Comparison of ENCODE assay signal across 9 mouse cellular contexts in the genomic region with DNA sequence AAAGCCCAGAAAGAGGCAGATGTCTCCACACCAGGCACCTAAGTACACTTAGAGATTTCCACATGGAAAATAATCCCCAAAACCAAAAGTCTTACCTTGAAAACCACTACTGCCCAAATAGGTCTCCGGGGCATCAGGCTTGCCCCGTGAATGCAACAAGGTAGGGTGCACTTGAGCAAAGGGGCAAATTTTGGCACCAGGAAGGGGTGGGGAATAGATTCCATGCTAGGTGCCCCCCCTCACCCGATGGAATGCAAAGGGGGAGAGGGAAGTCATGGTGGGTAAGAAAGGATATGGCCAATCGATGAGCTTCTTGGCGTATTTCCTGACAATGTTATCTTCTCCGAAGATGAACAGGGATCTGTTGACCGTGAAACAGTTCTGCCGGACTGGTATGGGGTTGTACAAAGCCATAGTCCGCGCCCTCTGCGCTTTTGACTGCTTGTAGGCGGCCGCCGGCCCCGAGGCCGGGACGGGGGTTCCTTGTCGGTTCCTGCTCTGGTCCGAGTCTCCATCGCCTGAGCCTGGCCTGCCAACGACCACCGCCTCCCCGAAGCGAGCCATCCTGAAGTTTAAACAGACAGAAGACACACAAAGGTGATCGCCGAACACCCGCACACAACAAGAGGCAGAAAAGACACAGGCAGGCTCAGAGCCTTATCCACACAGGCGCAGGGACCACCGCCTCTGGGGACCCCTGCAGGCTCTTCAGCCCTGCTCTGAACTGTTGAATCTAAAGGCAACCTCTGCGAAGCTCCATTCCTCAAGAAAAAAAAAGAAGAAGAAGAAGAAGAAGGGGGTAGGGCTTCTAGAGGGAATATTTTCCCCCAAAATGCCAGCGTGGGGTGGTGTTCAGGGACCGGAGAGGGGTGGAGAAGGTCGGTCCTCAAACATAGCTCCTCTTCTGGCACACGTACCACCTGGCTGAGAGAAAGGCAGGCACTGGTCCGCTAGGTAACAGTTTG.
A peak's percentile ranks its signal among the peaks of the same experiment; 100 is the strongest.
DNase-seq lines count a peak whose midpoint lies in the region; ATAC-seq and TF ChIP-seq lines count a peak whose summit lies in the region.
"Had no signal": no experiment of that assay in that cellular context is flagged by ENCODE, and none has a peak within 500 bp of the region (broad histone marks: within the 10 kb centered on the region; RNA-seq: fewer than 3 reads in every experiment).

No protein-coding gene starts in this region.

- peak overlapping the region; percentile 63 for H3K4me2 ChIP-seq in kidney, embryonic 15.5 days
- H3K4me2 ChIP-seq in embryonic facial prominence, embryonic 12.5 days (replicated peaks) = peak overlapping the region; percentile 59
- H3K4me2 ChIP-seq in hindbrain, postnatal 0 days (ENCODE audit: low read depth, low read length) = peak overlapping the region; percentile 83
- H3K4me2 ChIP-seq in neural tube, embryonic 12.5 days (replicated peaks) = peak overlapping the region; percentile 79

- H3K27ac ChIP-seq in kidney, embryonic 15.5 days = no peak overlapping the region
- no peak overlapping the region for H3K27ac ChIP-seq in embryonic facial prominence, embryonic 12.5 days
- H3K27ac ChIP-seq in hindbrain, postnatal 0 days = peak overlapping the region; percentile 64; the same call in 1 of the 2 replicates
- H3K27ac ChIP-seq in neural tube, embryonic 12.5 days = no peak overlapping the region

- ATAC-seq in kidney, embryonic 15.5 days (replicated peaks; ENCODE audit: low FRiP score) = no peak
- ATAC-seq in embryonic facial prominence, embryonic 12.5 days (ENCODE audit: insufficient number of reproducible peaks, insufficient read depth, low FRiP score, low TSS enrichment) = no peak
- ATAC-seq in hindbrain, postnatal 0 days = no peak
- 0 out of 2 replicates have a peak, but pooled peaks have one; percentile 9 for ATAC-seq in neural tube, embryonic 12.5 days (ENCODE audit: low FRiP score, low read depth)
- ATAC-seq: Patski had no signal

- no peak for TF ChIP-seq CTCF in hindbrain, postnatal 0 days (IDR thresholded peaks at IDR 0.05; ENCODE audit: low read depth)

- H3K9me3 ChIP-seq in kidney, embryonic 15.5 days (replicated peaks) = no peaks in the 10 kb centered on the region
- no peaks in the 10 kb centered on the region for H3K9me3 ChIP-seq in embryonic facial prominence, embryonic 12.5 days
- no peaks in the 10 kb centered on the region for H3K9me3 ChIP-seq in hindbrain, postnatal 0 days (ENCODE audit: low read length)
- no peaks in the 10 kb centered on the region for H3K9me3 ChIP-seq in neural tube, embryonic 12.5 days

- peak overlapping the region; percentile 37 for H3K4me3 ChIP-seq in kidney, embryonic 15.5 days (replicated peaks)
- peak overlapping the region; percentile 41 for H3K4me3 ChIP-seq in embryonic facial prominence, embryonic 12.5 days
- H3K4me3 ChIP-seq in hindbrain, postnatal 0 days (ENCODE audit: low read length) = peak overlapping the region; percentile 58
- peak overlapping the region; percentile 45 for H3K4me3 ChIP-seq in neural tube, embryonic 12.5 days

- H3K27me3 ChIP-seq in kidney, embryonic 15.5 days = peaks cover 85% of the 10 kb centered on the region
- H3K27me3 ChIP-seq in embryonic facial prominence, embryonic 12.5 days = peaks cover 72% of the 10 kb centered on the region
- no peaks in the 10 kb centered on the region for H3K27me3 ChIP-seq in hindbrain, postnatal 0 days (ENCODE audit: insufficient read depth, low read length)
- peaks cover 48% of the 10 kb centered on the region for H3K27me3 ChIP-seq in neural tube, embryonic 12.5 days (replicated peaks)

- DNase-seq in kidney, postnatal 14 days = no peak
- peak; percentile 39 for DNase-seq in hindbrain, postnatal 0 days (ENCODE audit: low spot score)
- no peak for DNase-seq in adrenal gland, postnatal 4 days (ENCODE audit: low spot score in 2 of 2)
- DNase-seq in thymus, postnatal 4 days = no peak
- no peak for DNase-seq in left cerebral cortex, adult 8-10 months (ENCODE audit: low spot score in 2 of 2)

- H3K4me1 ChIP-seq in kidney, embryonic 15.5 days = peaks cover 20% of the 10 kb centered on the region
- H3K4me1 ChIP-seq in embryonic facial prominence, embryonic 12.5 days = peaks cover 19% of the 10 kb centered on the region
- peaks cover 6% of the 10 kb centered on the region; the same call in 1 of the 2 replicates for H3K4me1 ChIP-seq in hindbrain, postnatal 0 days (ENCODE audit: insufficient read depth, low read length)
- peaks cover 17% of the 10 kb centered on the region for H3K4me1 ChIP-seq in neural tube, embryonic 12.5 days

- no peak overlapping the region for H3K9ac ChIP-seq in kidney, embryonic 15.5 days
- H3K9ac ChIP-seq in embryonic facial prominence, embryonic 12.5 days = no peak overlapping the region; the same call in 1 of the 2 replicates
- peak overlapping the region; percentile 49 for H3K9ac ChIP-seq in hindbrain, postnatal 0 days (replicated peaks; ENCODE audit: low read length)
- peak overlapping the region; percentile 55 for H3K9ac ChIP-seq in neural tube, embryonic 12.5 days

- H3K36me3 ChIP-seq in kidney, embryonic 15.5 days = no peaks in the 10 kb centered on the region
- H3K36me3 ChIP-seq in embryonic facial prominence, embryonic 12.5 days = no peaks in the 10 kb centered on the region
- no peaks in the 10 kb centered on the region for H3K36me3 ChIP-seq in hindbrain, postnatal 0 days (ENCODE audit: insufficient read depth, low read length)
- no peaks in the 10 kb centered on the region for H3K36me3 ChIP-seq in neural tube, embryonic 12.5 days

- 24% methylated on average over 35 of the region's 35 CpGs for WGBS in kidney, embryonic 15.5 days
- 23% methylated on average over 35 of the region's 35 CpGs for WGBS in embryonic facial prominence, embryonic 12.5 days
- WGBS in hindbrain, postnatal 0 days = 19% methylated on average over 35 of the region's 35 CpGs
- WGBS in neural tube, embryonic 12.5 days = 19% methylated on average over 35 of the region's 35 CpGs

Comparison
In these comparisons a context has a peak if more than half of its experiments do, and no peak if none do; other contexts are left out.
1. H3K9ac ChIP-seq: peak in hindbrain, postnatal 0 days (single experiment) and neural tube, embryonic 12.5 days (single experiment); none in kidney, embryonic 15.5 days (single experiment) and embryonic facial prominence, embryonic 12.5 days (single experiment).
2. Peak in every context shown above with its lines, with median percentiles within 50 percentile points of each other: H3K4me2 ChIP-seq and H3K4me3 ChIP-seq.